Mouse (Mus musculus) monocyte, adult 2 months (primary cell): ENCODE results near the gene Szt2.

Source experiments
- DNase-seq, 2 experiments: peaks; one replicate each; pipeline ENCODE4 v3.0.0; 2022; ENCODE audit warnings: low spot score in 2 of 2, low read depth in 1 of 2

Szt2 gene

DNA sequence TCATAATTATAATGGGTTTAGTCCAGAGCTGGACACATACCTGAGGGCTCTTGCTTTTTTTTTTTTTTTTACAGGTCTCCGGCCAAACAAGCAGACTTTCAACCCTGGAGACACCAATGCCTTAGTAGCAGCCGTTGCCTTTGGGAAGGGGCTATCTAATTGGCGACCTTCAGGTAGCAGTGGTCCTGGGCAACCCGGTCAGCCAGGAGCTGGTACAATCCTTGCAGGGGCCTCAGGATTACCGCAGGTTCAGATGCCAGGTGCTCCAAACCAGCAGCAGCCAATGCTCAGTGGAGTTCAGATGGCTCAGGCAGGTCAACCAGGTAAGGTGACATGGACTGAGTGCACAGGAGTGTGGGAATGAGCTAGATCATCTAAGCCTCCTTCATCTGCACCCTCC is 4.5 kb upstream of the Szt2 start:
- DNase-seq: no peak

DNA sequence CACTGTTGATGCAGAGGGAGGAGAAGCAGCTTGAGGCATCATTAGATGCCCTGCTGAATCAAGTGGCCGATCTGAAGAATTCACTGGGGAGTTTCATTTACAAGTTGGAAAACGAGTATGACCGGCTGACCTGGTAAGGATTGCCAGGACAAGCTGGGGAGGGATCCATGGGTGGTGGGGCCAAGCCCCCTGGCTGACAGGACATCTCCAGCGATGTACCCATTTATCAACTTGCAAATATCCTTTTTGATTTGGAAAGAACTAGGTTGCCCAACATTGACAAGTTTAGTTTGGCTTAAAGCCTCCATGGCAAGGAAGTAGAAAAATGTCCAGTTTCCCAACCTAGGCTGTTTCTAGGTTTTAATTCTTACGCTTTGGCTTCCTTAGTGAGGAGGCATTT is 1.8 kb upstream of the Szt2 start:
- no peak for DNase-seq

DNA sequence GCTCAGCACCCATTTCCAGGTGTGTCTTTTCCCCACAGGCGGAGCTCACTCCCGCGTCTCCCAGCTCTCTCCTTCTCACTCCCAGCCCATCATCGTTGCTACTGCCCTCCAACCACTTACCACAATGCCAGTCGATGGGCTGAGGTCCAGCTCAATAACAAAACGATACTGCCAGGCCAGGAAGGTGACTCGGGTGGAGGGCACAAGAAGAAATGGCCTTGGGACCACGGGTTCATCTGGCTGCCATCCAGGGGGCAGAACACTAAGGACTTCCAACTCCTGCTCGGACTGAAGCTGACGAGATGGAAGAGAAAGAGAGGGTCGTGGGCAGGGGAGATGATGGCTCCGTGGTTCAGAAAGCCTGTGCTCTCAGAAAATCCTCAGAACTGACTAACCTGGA is 6.4 kb downstream of the Szt2 start:
- no peak for DNase-seq

DNA sequence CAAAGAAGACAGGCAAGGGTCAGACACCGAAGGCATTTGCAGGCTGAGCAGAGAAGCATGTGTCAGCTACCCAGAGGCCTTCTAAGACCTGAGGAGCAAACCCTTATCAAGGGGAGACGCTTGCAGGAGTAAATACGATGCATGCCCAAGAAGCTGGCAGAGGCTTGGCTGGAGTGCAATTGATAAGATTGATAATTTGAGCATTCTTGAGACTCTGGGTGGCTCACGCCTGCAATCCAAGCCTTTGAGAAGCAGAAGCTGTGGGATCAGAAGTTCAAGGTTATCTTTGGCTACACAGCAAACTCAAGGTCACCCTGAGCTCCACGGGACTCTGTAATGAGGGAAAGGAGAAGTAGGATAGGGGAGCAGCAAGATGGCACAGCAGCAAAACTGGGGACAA is 7.2 kb downstream of the Szt2 start:
- no peak for DNase-seq

DNA sequence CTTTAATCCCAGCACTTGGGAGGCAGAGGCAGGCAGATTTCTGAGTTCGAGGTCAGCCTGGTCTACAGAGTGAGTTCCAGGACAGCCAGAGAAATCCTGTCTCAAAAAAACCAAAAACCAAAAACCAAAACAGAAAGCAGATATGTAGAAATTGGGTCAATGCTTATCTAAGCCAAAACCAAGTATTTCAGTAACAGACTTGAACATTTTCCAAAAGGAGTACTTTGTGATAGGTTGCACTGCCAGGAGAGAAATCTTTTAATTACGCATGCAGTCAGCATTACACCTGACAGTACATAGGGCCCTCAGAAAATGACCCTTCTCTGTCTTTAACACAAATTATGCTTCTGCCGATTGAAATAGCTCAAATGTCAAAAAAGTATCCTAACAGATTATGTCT is 7.7 kb downstream of the Szt2 start:
- no peak for DNase-seq

DNA sequence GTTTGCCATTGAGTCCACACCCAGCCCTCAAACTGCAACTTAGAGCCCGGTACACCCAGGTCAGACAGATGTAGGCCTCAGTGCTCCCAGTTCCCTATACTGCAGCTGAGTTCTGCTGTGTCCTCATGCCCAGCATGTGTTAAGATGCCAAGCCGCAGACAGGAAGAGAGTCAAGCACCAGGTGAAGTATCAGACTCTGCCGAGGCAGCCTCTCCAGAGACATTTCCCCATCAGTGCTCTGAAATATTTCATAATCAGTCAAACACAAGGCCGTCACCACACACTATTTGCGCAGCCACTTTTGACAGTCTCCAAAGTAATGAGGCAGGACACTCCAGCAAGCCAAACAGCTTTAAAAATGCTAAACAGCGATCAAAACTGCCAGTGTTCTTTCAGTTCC is 10.7 kb downstream of the Szt2 start:
- DNase-seq: no peak

DNA sequence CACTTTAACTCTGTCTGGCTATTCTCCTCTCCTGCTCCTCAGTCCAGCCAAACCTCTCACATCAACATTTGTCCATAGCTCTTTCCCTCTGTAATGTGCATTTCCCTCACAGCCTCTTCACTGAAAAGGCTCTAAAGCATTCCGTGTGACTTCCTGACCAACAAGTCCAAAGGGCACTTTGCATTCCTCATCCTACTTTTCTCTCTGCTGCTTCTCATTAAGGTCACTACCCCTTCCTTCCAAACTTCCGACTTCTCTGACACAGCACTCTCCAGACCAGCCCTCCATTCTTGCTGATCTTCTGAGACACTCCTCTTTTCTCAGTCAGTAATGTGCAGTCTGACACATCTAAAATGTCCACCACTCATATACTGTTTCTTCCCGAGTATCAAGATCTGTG is 12.6 kb downstream of the Szt2 start:
- no peak for DNase-seq

DNA sequence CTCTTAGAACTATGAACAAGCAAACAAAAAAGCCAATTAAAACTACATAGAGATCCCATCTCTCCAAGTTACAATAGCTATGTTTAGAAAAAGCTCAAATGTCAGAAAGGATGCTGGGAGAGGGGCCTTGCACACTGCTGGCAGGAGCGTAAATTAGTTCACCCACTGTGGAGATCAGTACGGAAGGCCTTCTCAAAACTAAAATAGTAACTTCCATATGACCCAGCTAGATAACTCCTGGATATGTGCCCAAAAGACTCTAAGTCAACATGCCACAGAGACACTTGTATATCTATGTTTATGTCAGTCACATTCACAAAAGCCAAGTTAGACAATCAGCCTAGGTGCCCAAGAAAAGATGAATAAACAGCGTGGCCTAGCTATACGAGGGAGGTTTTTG is 13.8 kb downstream of the Szt2 start:
- DNase-seq: no peak

DNA sequence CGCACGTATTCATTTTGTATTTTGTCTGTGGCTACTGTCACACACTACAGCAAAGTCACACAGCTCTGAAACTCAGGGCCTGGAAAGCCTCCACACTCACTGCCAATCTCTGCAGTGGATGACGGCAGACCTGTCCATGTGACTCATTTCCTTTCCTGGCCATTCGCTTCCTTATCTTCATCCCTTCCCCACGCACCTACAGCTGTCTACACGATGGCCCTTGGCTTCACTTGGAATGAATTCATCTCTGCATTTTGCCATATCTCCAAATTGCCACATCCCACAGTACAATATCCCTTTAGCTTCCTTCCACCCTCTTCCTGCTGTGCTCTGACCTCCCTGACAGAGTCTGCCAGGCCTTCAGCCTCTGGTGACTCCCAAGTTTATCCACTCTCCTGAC is 14.6 kb downstream of the Szt2 start:
- no peak for DNase-seq

DNA sequence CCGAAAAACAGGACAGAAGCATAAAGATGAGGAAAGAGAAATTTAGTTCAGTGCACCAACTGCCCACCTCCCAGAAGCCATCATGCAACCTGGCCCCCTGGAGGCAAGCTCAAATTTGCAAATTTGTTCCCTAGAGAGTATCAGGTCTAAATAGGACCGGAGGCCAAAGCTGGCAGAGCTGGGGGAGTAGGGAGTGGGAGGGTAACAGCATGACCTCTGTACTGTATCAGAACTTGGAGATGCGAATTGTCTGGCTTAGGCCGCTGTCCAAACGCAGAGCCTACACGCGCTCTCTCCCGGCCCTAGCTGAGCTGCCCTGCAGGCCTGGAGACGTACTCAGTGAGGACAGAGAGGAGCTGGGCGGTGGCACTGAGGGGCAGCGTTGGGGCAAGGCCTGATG is 18.9 kb downstream of the Szt2 start:
- no peak for DNase-seq

DNA sequence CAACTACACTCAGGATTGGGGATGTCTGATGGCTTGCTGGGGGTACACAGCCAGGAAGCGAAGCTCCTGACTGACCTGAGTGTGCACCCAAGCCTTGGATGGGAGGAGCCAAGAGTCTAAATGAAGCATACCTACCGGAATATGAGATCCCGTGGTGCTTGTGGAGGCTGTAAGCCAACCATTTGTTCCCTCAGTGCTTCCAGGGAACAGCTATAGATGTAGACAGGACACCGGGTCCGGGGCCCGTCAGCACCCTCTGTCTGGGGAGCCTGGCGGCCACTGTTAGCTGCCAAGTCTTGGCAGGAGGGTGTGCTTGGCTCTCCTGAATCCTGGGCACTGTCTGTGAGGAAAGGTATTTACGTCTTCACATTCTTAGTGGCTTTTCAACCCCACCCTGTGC is 21.8 kb downstream of the Szt2 start:
- no peak for DNase-seq

DNA sequence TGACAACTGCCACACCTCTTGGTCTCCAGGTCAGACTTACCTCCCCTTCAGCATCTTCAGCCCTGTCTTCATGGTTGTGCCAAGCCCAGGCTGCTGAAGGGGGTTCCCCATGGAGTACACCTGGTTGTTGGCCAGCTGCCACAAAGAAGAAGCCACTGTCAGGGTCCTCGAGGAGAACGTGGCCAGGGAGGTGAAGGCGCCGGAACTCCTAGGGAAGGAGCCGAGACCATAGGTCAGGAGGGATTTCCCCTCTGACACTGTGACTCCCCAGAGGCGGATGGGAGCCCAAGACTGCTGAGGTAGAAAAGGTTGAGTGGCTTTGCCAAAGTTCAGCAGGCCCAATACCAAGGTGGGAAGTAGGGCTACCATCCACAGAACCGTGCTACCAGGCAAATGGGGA is 25.8 kb downstream of the Szt2 start:
- no peak for DNase-seq

DNA sequence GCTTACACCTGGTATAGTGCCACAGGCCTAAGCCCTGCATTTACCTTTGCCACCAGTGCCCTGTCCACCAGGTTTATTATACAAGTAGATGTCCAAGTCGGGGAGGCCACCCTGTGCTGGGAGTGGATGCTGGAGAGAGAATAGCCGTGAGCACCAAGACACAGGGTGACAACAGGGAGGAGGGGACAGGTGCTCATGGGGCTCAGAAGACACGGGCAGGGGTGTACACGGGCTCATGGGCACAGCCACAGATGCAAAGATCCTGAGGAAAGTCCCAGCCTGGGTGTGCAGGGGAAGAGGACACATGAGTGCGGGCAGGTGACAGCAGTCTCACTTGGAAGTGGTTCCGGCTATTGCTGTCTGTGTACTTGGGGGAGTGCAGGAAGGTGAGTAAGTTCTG is 33.1 kb downstream of the Szt2 start:
- DNase-seq: no peak

DNA sequence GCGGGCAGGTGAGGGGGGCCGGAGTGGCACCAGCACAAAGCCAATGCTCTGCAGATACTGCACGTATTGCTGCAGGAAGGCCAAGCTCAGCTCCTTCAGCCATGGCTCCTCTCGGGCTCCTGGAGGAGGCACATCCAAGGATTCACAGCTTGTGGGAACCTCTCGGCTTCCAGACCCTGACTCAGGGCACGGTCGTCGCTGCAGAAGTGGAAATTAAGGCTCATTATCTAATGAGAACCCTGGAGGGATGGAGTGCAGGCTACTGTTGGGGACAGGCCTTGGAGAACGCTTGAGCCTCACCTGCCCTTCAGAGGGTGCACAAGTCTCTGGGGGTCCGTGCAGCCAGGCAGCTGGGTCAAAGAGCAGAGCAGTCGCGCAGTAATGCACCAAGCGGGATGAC is 37.3 kb downstream of the Szt2 start:
- DNase-seq: no peak

DNA sequence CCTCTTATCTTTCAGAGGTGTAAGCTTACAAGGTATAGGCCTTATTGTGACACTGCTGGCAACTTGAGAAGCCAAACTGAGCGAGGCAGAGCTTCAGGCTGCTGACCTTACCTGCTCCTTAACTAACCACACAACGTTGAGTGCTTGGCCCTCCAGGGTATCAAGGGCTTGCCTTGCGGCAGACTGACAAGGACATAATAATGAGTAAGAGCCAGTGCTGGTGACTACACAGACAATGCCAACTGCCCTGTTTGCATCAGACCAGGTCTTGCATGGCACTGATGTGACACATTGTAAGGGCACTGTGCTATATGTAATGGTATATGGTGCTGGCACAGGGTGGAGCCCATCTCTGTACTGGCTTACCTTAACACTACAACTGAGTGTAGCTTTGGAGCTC is 40.5 kb downstream of the Szt2 start:
- DNase-seq: no peak

DNA sequence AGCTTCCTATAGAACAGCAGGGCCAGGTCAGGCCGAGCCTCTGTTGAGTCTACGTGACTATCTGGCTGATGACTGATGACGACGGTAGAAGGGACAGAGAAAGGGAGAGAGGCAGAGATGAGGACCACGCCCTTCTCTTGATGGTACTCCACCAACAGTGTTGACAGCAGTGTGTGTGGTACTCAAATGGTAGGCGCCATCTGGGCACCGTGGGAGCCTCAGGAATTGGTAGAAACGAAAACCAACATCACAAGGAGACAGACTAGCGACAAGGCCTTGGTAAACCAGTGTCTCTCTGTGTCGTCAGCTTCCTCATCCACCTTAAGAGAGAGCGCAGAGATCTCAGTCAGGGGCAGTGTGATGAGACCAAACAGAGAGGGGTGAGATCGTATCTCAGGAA is 41.5 kb downstream of the Szt2 start:
- DNase-seq: no peak

DNA sequence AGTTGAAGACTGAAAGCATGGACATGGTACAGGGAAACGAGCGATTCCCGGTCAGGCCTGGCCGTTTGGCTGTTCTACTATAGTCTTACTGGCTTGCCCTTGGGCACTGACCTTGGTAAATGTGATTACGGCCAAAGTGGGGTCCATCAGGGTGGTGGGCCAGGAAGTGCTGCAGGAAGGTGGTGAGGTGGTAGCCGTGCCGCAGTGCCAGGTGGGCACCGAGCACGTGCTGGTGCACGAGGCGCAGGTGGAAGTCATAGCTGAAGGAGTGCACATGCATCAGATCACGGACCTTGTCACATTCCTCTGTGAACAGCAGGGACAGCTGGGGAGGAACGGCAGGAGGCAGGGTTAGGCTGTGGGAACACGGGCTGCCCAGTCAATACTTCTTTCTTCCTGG is 43.1 kb downstream of the Szt2 start:
- DNase-seq: no peak

DNA sequence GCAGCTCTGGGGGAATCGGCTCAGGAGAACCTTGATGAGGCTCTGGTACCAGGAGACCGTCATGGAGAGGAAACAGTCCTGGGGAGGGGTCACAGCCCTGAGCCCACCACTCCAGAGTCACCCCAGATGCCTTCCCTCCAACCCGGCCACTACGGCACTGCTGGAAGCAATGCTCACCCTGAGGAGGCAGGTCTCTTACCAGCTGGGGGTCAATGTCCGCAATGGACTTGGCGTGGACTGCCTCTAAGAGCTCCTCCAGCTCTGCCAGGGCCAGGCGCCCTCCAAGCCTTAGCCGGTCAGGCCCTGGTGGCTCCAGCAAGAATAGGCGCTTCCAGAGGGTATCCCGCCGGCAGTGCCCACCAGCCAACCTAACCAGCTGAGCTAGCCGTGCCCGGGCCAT is 44.4 kb downstream of the Szt2 start:
- no peak for DNase-seq

DNA sequence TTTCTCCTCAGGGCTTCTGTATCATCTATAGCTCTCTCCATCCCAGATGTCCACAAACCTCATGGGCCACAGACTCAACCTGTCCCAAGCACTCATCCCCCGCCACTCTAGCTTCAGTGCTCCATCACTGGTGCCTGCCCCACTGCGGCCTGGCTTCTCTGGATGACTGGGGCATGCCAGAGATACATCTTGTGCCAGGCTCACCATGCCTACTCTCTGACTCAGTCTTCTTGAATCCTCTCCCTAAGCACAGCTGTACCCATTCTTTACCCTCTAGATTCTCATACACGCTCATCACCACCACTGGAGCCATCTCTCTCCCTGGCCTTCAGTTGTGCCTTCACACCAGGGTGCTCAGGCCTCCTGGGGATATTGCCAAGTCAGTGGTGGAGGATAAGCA is 45.1 kb downstream of the Szt2 start:
- DNase-seq: no peak

DNA sequence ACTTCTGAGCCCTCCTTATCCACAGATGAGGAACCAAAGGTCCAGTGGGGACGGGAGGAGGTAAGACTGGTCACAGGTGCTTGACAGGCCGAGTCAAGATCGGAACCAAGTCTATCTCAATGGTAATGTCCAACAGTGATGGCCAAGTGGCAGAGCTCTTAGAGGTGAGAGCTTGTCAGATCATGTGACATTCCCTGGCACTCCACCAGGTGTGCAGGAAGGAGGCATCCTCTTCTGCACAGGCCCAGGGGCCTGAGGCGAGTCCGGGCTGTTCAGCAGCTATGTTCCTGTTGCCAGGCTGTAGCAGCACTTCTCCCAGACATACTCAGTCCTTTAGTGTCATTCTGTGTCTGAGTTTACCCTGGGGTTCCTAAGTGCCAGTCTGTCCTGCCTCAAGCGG is 46.2 kb downstream of the Szt2 start:
- no peak for DNase-seq

DNA sequence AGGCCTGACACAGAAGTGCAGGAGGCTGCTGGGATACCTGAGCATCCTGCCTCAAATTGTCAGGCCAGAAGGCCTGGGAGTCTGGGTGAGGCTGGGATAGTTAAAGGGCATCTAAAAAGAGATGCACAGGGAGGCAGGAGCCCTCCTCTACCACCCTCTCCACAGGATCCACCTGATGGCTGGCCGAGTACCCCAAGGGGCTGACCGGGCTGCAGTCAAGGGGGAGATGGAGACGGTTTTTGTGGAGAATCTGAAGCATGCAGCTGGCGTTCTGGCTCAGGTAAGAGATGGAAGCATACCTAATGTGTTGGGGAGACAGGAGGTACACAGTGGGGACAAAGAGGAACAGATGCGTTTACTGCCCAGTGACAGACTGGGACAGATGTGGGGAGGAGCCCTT is 47.6 kb downstream of the Szt2 start:
- no peak for DNase-seq

DNA sequence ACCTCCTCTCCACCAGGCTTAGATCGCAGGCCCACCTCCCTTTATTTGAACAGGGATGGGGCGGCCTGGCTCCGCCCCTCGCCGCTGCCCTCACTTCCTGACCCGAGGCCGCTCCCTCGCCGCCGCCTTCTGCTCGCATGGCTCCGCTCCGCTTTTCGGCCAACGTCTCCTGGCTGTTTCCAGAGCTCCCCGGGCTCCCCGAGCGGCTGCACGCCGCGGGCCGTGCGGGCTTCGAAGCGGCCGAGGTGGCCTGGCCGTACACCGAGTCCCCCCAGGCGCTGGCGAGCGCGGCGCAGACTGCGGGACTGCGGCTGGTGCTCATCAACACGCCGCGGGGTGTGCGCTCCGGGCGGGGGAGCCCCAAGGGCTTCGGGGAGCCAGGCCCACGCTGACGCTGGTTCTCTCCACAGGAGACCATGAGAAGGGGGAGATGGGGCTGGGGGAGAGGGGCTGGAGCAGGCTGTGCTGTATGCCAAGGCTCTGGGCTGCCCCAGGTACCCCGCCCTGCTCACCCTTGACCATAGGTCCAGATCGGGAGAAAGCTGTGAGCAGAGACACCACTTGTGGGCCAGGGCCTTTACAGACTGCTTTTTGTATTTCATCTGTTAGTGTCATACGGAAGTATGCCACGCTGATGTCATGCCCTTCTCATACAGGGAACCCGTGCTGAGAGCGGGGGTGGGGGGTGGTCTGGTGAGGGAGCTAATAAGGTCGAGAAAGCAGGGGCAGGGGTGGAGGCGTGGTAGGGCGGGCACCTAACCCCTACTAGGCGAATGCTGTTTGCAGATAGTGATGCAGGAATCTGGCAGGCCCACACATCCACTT is 49.0 kb downstream of the Szt2 start:
- no peak for DNase-seq

DNA sequence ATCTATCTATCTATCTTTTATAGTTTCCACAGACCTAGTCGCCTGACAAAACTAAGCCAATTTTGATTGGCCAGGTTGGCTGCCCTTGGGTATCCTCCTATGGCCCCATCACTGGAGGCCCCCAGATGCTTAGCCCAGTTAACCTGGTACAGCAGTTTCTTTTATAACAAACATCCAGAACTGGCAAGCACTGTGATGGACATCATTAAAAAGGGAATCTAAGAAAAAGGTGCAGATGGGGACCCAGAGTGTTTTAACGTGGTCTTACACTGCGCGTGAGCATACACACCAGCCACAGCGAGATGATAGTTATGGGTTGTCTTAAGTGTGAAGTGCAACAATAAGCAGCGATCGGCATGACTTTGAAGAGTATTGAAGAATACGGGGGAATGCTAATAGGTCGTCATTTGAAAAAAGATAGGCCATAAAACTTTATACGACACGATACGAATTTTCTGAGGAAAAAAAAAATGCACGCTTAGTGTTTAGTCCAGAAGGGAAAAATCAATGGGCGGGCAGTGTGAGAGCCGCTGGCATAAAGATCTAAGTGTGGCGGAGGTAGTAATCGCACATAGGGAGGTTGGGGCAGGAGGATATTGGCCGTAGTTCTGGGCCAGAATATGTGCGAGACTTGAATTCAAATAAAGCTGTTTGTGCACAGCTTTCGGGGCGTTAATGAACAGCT is 49.7 kb downstream of the Szt2 start:
- DNase-seq: no peak
